Mouse (Mus musculus) forebrain, embryonic 13.5 days (tissue): ENCODE measurements around the gene Lbx2. TPM values are rescaled to one million over a fixed set of nuclear protein-coding genes. Genes with fewer than 3 reads are reported as not detected.
A peak's percentile ranks its signal among the peaks of the same experiment; 100 is the strongest.

ENCODE experiments used
- ATAC-seq: fragments of 200-750 bp; cut with Nextera tagmentation; 2 replicates; pipeline ENCODE4 v1.8.0; 2017
- H3K27ac ChIP-seq: fragments of 300-500 bp; sonication (generic); 2 replicates; pipeline ENCODE4 v1.5.1; 2015; ENCODE audit warnings: inconsistent platforms, mild to moderate bottlenecking, moderate library complexity
- H3K27me3 ChIP-seq: fragments of 300-500 bp; sonication (generic); 2 replicates; pipeline ENCODE4 v1.6.1; 2015; ENCODE audit warnings: mild to moderate bottlenecking, inconsistent platforms
- H3K36me3 ChIP-seq: fragments of 300-500 bp; sonication (generic); 2 replicates; pipeline ENCODE4 v1.6.1; 2015; ENCODE audit warnings: mild to moderate bottlenecking, inconsistent platforms; ENCODE audit not compliant: poor library complexity, severe bottlenecking
- H3K4me1 ChIP-seq: fragments of 300-500 bp; sonication (generic); 2 replicates; pipeline ENCODE4 v1.6.1; 2015; ENCODE audit warnings: inconsistent platforms
- H3K4me2 ChIP-seq: fragments of 300-500 bp; sonication (generic); 2 replicates; pipeline ENCODE4 v1.6.1; 2015; ENCODE audit warnings: inconsistent platforms, mild to moderate bottlenecking, moderate library complexity
- H3K4me3 ChIP-seq: fragments of 300-500 bp; sonication (generic); 2 replicates; pipeline ENCODE4 v1.5.1; 2015; ENCODE audit warnings: mild to moderate bottlenecking, inconsistent platforms
- H3K9ac ChIP-seq: fragments of 300-500 bp; sonication (generic); 2 replicates; pipeline ENCODE4 v1.6.1; 2015; ENCODE audit warnings: mild to moderate bottlenecking, inconsistent platforms
- H3K9me3 ChIP-seq: fragments of 300-500 bp; sonication (generic); replicated peaks from 2 replicates; pipeline ENCODE4 v1.6.1; 2016; ENCODE audit warnings: inconsistent platforms
- WGBS: fragments of 180-500 bp; shearing (Covaris S2); methylation state at CpG from one replicate; pipeline ENCODE4 v1.1.7; 2015; 5-methylcytosine and 5-hydroxymethylcytosine counted together
- polyA plus RNA-seq: library from polyadenylated mRNA; unstranded; fragments of >200 nt; fragmentation: Nextera tagmentation; extraction: Ambion mirVana; gene quantifications from 2 replicates; pipeline ENCODE4 v1.2.1, GENCODE M21; 2015

The Lbx2 gene
- polyA plus RNA-seq: 0.46 TPM in 1 of 2 replicates, not detected in the other

DNA sequence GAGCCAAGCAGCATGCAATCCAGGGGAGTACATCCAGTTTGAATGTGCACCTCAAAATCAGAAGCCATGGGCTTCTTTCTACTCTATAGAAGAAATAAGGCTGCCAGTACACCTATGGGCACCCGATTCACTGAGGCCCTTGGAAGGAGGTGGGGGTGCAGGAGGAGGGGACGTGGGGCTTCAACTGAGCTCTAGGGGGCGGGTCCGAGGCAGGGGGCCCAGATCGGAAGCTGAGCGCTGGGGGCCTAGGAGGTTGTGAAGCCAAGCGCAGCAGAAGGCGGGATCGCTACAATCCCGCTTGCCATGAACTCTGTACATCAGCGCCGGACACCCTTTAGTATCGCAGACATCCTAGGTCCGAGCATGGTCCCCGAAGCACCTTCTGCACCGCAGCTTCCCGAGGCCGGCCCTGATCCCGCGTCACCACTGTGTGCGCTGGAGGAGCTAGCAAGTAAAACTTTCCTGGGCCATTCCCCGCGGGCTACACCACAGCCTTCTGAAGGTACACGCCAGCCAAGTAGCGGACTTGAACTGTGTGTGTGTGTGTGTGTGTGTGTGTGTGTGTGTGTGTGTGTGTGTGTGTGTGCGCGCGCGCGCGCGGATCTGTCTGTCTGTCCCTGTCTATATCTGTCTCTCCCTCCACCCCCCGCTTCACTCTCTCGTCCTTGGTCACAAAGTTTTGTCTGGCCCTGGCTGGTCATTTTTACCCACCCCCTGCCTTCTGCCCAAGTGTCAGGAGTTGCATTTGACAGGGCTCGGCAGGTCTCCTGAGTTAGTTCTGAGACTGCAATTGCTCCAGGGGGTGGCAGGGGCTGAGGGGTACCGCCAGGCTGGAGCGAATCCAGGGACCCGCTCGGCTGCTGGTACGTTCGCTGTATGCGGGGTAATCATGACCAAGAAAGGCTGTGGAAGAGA, at the start of gene Lbx2:
Lbx2 (plus strand) TSS at position 247 of the 915 bp plus-strand sequence.
- 2% methylated on average over 42 of the region's 42 CpGs for WGBS
- Histone ChIP-seq H3K4me2 (peak within 1 kb of the TSS; percentile 5; the same call in 1 of the 2 replicates), H3K4me3 (0 out of 2 replicates have a peak within 1 kb of the TSS, but pooled peaks have one; percentile 4), H3K4me1 (peaks cover 6% of the 10 kb centered on the region; the same call in 1 of the 2 replicates), H3K9ac (0 out of 2 replicates have a peak within 1 kb of the TSS, but pooled peaks have one; percentile 16), H3K36me3 (peaks cover 14% of the 10 kb centered on the region; the same call in 1 of the 2 replicates), H3K27ac (no peak within 1 kb of the TSS), H3K27me3 (peaks cover 88% of the 10 kb centered on the region), H3K9me3 (no peaks in the 10 kb centered on the region)
- no peak for ATAC-seq

- no peak for ATAC-seq
- Histone ChIP-seq H3K9ac (no peak overlapping the region), H3K4me2 (no peak overlapping the region), H3K36me3 (no peaks in the 10 kb centered on the region), H3K9me3 (no peaks in the 10 kb centered on the region), H3K27me3 (peaks cover 16% of the 10 kb centered on the region), H3K4me1 (peaks cover 37% of the 10 kb centered on the region), H3K27ac (no peak overlapping the region), H3K4me3 (no peak overlapping the region)
- WGBS: 80% methylated on average over 8 of the region's 8 CpGs
These were observed 49.0 kb upstream of the Lbx2 start for GRCm38 (mm10) chr6:83037188-83037587.

DNA sequence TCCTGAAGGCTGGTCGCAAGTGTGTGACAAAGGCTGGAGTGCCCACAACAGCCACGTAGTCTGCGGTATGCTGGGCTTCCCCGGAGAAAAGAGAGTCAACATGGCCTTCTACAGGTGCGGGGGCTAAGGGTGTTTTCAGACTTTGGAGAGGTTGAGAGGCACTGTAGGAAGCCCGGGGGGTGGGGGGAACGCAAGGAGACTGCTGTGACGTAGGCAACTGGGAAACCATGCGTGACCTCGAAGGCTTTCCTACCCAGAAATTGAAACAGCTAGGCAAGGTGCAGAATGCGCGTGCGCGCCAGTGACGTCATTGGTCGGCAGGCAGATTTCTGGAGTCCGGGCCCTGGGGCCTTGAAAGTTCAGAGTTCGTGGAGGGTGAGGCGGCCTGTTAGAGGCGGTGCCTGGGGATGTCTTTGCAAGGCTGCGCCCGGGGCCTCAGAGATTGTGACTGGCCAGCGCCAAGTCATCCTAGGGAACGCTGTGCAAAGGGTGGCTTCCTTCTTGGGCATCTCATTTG, 47.6 kb upstream of the Lbx2 start:
- H3K4me1 ChIP-seq: peaks cover 23% of the 10 kb centered on the region
- H3K9me3 ChIP-seq: no peaks in the 10 kb centered on the region
- peak overlapping the region; percentile 65 for H3K4me2 ChIP-seq
- ATAC-seq: peak; percentile 66
- peak overlapping the region; percentile 31 for H3K4me3 ChIP-seq
- H3K27ac ChIP-seq: no peak overlapping the region
- WGBS: 9% methylated on average over 24 of the region's 24 CpGs
- peaks cover 10% of the 10 kb centered on the region; the same call in 1 of the 2 replicates for H3K27me3 ChIP-seq
- no peaks in the 10 kb centered on the region for H3K36me3 ChIP-seq
- H3K9ac ChIP-seq: peak overlapping the region; percentile 40; the same call in 1 of the 2 replicates

- no peak overlapping the region for H3K9ac ChIP-seq
- WGBS: 80% methylated on average over 5 of the region's 5 CpGs
- no peak overlapping the region for H3K4me2 ChIP-seq
These were observed 45.6 kb upstream of the Lbx2 start for GRCm38 (mm10) chr6:83040601-83041000.

GRCm38 (mm10) chr6:83043561-83043960, 42.6 kb upstream of the Lbx2 start:
- Histone ChIP-seq H3K9me3 (no peaks in the 10 kb centered on the region), H3K27me3 (no peaks in the 10 kb centered on the region), H3K4me2 (no peak overlapping the region), H3K27ac (no peak overlapping the region), H3K4me3 (no peak overlapping the region), H3K4me1 (peaks cover 4% of the 10 kb centered on the region), H3K36me3 (no peaks in the 10 kb centered on the region), H3K9ac (no peak overlapping the region)
- WGBS: 64% methylated on average over 6 of the region's 6 CpGs
- no peak for ATAC-seq

More at GRCm38 (mm10) chr6:83040601-83041000, 45.6 kb upstream of the Lbx2 start:
- H3K4me1 ChIP-seq: peaks cover 11% of the 10 kb centered on the region
- no peak for ATAC-seq
- H3K9me3 ChIP-seq: no peaks in the 10 kb centered on the region
- H3K27ac ChIP-seq: no peak overlapping the region
- H3K36me3 ChIP-seq: no peaks in the 10 kb centered on the region
- H3K27me3 ChIP-seq: 0 out of 2 replicates have a peak, but pooled peaks cover 8% of the 10 kb centered on the region
- no peak overlapping the region for H3K4me3 ChIP-seq

- Histone ChIP-seq H3K4me1 (no peaks in the 10 kb centered on the region), H3K36me3 (no peaks in the 10 kb centered on the region), H3K27me3 (no peaks in the 10 kb centered on the region), H3K9ac (no peak overlapping the region), H3K27ac (no peak overlapping the region), H3K4me2 (no peak overlapping the region), H3K4me3 (no peak overlapping the region), H3K9me3 (no peaks in the 10 kb centered on the region)
- 94% methylated on average over 5 of the region's 5 CpGs for WGBS
- no peak for ATAC-seq
These were observed 42.2 kb upstream of the Lbx2 start for GRCm38 (mm10) chr6:83043993-83044392.

DNA sequence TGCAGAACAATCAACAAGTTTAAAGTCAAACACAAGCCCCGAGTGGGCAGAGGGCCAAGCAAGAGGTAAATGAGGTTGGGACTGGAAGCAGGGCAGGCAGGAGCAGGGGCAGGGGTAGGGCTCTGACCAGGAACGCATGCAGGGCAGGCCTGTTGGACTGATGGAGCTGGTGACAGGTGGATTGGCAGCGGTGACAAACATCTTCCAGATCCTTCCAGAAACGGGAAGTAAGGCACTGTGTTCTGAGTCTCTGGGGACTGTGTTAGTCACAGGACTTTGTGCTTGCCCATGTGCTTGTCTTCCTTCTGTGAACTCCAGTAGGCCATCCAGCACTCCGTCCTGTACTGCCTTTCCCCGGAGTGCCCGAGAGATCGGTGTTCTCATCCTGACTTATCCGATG, 41.4 kb upstream of the Lbx2 start:
- no peak overlapping the region for H3K9ac ChIP-seq
- no peaks in the 10 kb centered on the region for H3K27me3 ChIP-seq
- H3K9me3 ChIP-seq: no peaks in the 10 kb centered on the region
- H3K4me3 ChIP-seq: no peak overlapping the region
- ATAC-seq: no peak
- WGBS: 84% methylated on average over 9 of the region's 9 CpGs
- H3K4me1 ChIP-seq: no peaks in the 10 kb centered on the region
- H3K27ac ChIP-seq: no peak overlapping the region
- no peaks in the 10 kb centered on the region for H3K36me3 ChIP-seq
- no peak overlapping the region for H3K4me2 ChIP-seq

GRCm38 (mm10) chr6:83049367-83049766, 36.8 kb upstream of the Lbx2 start:
- Histone ChIP-seq H3K27me3 (no peaks in the 10 kb centered on the region), H3K4me2 (no peak overlapping the region), H3K27ac (no peak overlapping the region), H3K4me1 (peaks cover 15% of the 10 kb centered on the region), H3K9ac (no peak overlapping the region), H3K9me3 (no peaks in the 10 kb centered on the region), H3K36me3 (peaks cover 17% of the 10 kb centered on the region), H3K4me3 (no peak overlapping the region)
- WGBS: 71% methylated on average over 10 of the region's 10 CpGs
- no peak for ATAC-seq

DNA sequence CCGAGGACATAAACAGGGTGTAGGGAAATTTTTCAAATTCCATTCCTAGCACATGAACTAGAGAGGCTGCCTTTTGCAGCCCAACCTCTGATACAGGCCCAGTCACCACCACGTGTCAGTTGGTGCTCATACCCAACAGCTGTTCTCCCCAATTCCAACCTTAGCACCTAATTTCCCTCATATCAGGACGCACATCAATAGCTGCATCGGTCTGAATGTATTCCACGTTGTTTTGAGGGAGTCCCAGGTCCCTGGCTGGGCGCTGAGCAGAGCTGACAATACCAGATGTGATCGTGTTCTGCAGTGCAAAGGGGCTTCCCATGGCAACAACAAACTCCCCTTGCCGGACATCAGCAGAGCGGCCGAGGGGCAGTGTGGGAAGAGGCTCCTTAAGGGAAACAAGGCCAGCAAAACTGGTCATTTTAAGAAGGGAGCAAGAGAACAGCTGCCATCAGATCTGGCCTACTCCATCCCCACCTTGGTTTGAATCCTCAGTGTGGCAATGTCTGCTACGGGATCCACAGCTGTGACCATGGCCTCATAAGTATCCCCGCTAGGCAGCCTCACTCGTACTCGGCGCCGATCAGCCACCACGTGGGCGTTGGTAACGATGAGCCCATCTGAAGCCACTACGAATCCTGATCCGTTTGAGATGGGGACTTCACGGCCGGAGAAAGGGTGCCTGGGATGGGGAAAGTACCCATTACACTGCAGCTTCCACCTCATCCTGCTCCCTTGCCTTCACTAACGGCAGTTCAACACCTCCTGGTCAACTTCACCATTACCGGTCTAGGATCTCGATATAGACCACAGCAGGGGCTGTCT, 32.8 kb upstream of the Lbx2 start:
- no peaks in the 10 kb centered on the region for H3K27me3 ChIP-seq
- WGBS: 3% methylated on average over 26 of the region's 26 CpGs
- peak overlapping the region; percentile 94 for H3K4me2 ChIP-seq
- peaks cover 29% of the 10 kb centered on the region for H3K4me1 ChIP-seq
- H3K9ac ChIP-seq: peak overlapping the region; percentile 86
- H3K4me3 ChIP-seq: peak overlapping the region; percentile 99
- peaks cover 40% of the 10 kb centered on the region for H3K36me3 ChIP-seq
- H3K27ac ChIP-seq: peak overlapping the region; percentile 70
- ATAC-seq: no peak
- no peaks in the 10 kb centered on the region for H3K9me3 ChIP-seq

DNA sequence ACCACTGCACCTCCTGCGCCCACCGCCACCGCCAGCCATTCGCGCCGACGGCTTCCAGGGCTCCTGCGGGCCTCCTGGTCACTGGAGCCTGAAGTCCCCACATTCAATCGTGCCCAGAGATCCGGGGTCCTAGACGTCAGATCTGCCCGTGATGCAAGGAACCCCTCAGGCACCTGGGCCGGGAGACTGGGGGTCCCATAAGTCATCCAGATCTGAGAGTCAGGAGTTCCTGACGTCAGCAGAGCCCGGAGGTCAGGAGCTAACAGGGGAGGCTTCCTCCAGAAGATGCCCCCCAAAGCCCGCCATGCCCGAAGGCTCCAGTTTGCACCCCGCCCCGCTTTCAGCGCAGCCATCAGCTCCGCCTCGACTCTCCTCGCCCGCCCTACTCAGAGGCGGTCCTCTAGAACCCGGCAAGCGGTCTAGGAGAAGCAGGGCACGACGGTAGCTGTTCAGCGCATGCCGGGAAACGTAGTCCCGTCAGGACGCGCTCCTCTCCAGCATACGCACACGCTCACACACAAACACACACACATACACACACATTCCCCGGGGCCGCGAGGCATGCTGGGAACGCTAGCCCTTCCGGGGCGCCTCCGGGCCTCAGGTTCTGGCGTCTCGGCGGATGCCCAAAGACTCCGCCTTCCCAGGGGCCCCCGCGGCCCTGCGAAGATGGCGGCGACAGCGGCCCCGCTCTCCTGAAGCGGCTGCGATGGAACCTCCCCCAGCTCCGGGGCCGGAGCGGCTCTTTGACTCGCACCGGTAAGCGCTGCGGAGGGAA, 31.9 kb upstream of the Lbx2 start, which contains the start of gene Aup1:
Aup1 (plus strand) TSS at position 448 of the 778 bp plus-strand sequence.
- H3K4me2 ChIP-seq: peak within 1 kb of the TSS; percentile 94
- peak; percentile 98 for ATAC-seq
- H3K27ac ChIP-seq: peak within 1 kb of the TSS; percentile 70
- under 1% methylated on average over 64 of the region's 64 CpGs for WGBS
- peaks cover 40% of the 10 kb centered on the region for H3K36me3 ChIP-seq
- peak within 1 kb of the TSS; percentile 99 for H3K4me3 ChIP-seq
- peaks cover 29% of the 10 kb centered on the region for H3K4me1 ChIP-seq
- peak within 1 kb of the TSS; percentile 86 for H3K9ac ChIP-seq
- H3K27me3 ChIP-seq: peaks cover 2% of the 10 kb centered on the region; the same call in 1 of the 2 replicates
- no peaks in the 10 kb centered on the region for H3K9me3 ChIP-seq

DNA sequence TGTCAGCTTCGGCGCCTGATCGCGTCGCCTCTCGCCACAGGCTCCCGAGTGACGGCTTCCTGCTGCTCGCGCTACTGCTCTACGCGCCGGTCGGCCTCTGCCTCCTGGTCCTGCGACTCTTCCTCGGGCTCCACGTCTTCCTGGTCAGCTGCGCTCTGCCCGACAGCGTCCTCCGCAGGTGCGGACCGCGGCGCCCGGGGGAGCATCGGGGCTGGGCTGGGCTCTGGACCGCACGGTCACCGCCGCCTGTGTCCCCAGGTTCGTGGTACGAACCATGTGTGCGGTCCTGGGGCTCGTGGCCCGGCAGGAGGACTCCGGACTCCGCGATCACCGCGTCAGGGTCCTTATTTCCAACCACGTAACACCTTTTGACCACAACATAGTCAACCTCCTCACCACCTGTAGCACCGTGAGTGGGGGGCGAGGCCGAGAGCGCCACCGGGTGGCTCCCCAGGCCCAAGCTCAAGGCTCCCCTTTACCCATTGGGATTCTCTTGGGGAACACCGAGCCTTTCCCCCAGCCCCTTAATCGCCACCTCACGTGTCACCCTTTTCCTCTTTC, 31.2 kb upstream of the Lbx2 start, which contains the start of gene Htra2:
Htra2 (minus strand) TSS at position 403 of the 561 bp plus-strand sequence.
- H3K36me3 ChIP-seq: peaks cover 40% of the 10 kb centered on the region
- H3K9ac ChIP-seq: peak within 1 kb of the TSS; percentile 86
- H3K27ac ChIP-seq: peak within 1 kb of the TSS; percentile 70
- H3K9me3 ChIP-seq: no peaks in the 10 kb centered on the region
- peaks cover 7% of the 10 kb centered on the region; the same call in 1 of the 2 replicates for H3K27me3 ChIP-seq
- peak; percentile 39 for ATAC-seq
- H3K4me1 ChIP-seq: peaks cover 29% of the 10 kb centered on the region
- 0% methylated on average over 44 of the region's 50 CpGs for WGBS
- peak within 1 kb of the TSS; percentile 94 for H3K4me2 ChIP-seq
- peak within 1 kb of the TSS; percentile 99 for H3K4me3 ChIP-seq
